Mouse (Mus musculus): ENCODE results near the gene Abcg1.

DNA sequence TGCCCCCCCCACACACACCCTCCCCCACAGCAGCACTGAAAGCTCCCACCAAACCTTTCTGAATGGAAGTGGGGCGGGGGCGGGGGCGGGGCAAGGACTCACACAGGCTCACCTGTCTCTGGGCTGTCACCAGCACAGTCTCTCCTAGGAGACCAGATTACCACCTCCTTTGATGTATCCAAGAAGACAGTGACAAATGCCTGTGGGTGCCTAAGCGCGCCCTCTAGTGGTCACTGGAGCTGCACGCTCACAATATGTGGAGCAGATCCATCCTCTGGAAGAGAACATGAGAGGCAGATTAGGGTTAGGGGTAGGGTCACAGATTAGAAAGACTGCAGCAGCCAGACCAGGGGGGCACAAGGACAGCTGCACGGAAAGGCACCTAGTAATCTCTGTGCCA lies 62.0 kb downstream of the Abcg1 start:
- TF ChIP-seq POLR2A (IDR thresholded peaks at IDR 0.05; ENCODE audit: low read depth, low read length) (no peak), CTCF (IDR thresholded peaks at IDR 0.05; ENCODE audit: borderline replicate concordance, insufficient read depth, low read length) (peak; percentile 94)
